Mouse (Mus musculus) heart, embryonic 10.5 days (tissue): ENCODE data around the gene Fam19a2. TPM values are rescaled to one million over a fixed set of nuclear protein-coding genes. Genes with fewer than 3 reads are reported as not detected.

ENCODE experiments used
- DNase-seq: peaks from one replicate; pipeline ENCODE4 v3.0.0-alpha.2; 2017; ENCODE audit warnings: low spot score
- H3K27ac ChIP-seq: fragments of 300-500 bp; sonication (generic); 2 replicates; pipeline ENCODE4 v1.5.1; 2016; ENCODE audit warnings: mild to moderate bottlenecking
- H3K27me3 ChIP-seq: fragments of 300-500 bp; sonication (generic); 2 replicates; pipeline ENCODE4 v1.6.1; 2016; ENCODE audit warnings: mild to moderate bottlenecking; ENCODE audit not compliant: poor library complexity, insufficient read depth, severe bottlenecking
- H3K36me3 ChIP-seq: fragments of 300-500 bp; sonication (generic); 2 replicates; pipeline ENCODE4 v1.6.1; 2016; ENCODE audit warnings: mild to moderate bottlenecking, moderate library complexity
- H3K4me1 ChIP-seq: fragments of 300-500 bp; sonication (generic); 2 replicates; pipeline ENCODE4 v1.6.1; 2016; ENCODE audit warnings: mild to moderate bottlenecking
- H3K4me3 ChIP-seq: fragments of 300-500 bp; sonication (generic); 2 replicates; pipeline ENCODE4 v1.5.1; 2016; ENCODE audit warnings: mild to moderate bottlenecking, moderate library complexity
- H3K9me3 ChIP-seq: fragments of 300-500 bp; sonication (generic); 2 replicates; pipeline ENCODE4 v1.6.1; 2016; ENCODE audit warnings: mild to moderate bottlenecking, moderate library complexity
- WGBS: fragments of 180-500 bp; shearing (Covaris S2); methylation state at CpG from one replicate; pipeline ENCODE4 v1.1.7; 2016; 5-methylcytosine and 5-hydroxymethylcytosine counted together
- polyA plus RNA-seq: library from polyadenylated mRNA; unstranded; fragments of >200 nt; fragmentation: Nextera tagmentation; extraction: Ambion mirVana; gene quantifications from 2 replicates; pipeline ENCODE4 v1.2.1, GENCODE M21; 2016

Fam19a2 gene
- polyA plus RNA-seq, 1 experiment from 2014 or later: 0.72 TPM

DNA sequence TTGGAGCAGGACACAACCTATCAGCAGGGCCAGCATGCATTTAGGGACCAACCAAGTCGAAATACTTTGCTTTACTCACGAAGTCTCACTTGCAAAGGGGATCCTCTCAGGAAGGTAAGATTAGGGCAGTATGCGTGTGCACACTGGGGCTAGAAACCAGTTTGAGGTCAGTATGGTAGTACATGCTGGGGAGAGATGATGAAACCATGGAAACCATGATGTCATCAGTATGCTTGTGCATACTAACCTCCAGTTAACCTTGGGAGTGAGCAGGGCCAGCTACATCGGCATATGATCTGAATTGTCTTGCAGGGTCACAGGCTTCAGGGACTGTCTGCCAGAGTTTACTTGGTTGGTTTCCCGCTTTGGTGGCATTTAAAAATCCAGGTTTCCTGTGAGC, 77.5 kb downstream of the Fam19a2 start:
- Histone ChIP-seq H3K27me3 (no peaks in the 10 kb centered on the region), H3K4me3 (no peak overlapping the region), H3K36me3 (no peaks in the 10 kb centered on the region), H3K4me1 (no peaks in the 10 kb centered on the region), H3K27ac (no peak overlapping the region), H3K9me3 (no peaks in the 10 kb centered on the region)
- 66% methylated on average over 5 of the region's 5 CpGs for WGBS
- DNase-seq: no peak

DNA sequence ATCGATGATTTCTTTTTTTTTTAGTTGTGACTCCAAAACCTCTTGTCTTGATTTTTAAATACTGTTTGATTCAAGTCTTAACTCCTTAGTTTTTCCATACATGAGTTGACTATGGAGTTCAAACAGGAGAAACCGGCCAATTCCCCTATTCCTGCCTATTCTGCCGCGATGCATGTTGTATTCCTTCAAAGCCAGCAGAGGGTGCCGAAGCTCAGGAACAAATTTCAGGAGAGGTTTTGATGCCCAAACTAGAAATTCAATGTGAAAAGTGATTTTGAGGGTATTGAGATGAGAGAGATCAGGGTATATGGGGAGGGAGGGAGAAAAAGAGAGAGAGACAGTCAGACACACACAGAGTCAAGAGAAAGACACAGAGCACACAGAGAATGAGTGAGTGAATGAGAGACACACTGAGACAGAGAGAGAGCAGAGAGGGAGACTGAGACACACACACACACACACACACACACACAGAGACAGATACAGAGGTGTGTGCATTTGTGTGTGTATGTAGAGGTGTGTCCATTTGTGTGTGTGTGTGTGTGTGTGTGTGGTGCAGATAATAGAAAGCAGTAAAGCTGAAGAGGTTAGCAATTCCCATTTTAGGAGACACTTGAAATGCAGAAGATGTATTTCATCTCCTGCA, 78.9 kb downstream of the Fam19a2 start:
- Histone ChIP-seq H3K27me3 (no peaks in the 10 kb centered on the region), H3K9me3 (no peaks in the 10 kb centered on the region), H3K4me1 (no peaks in the 10 kb centered on the region), H3K27ac (no peak overlapping the region), H3K36me3 (no peaks in the 10 kb centered on the region), H3K4me3 (no peak overlapping the region)
- DNase-seq: no peak
- 23% methylated on average over 5 of the region's 5 CpGs for WGBS

DNA sequence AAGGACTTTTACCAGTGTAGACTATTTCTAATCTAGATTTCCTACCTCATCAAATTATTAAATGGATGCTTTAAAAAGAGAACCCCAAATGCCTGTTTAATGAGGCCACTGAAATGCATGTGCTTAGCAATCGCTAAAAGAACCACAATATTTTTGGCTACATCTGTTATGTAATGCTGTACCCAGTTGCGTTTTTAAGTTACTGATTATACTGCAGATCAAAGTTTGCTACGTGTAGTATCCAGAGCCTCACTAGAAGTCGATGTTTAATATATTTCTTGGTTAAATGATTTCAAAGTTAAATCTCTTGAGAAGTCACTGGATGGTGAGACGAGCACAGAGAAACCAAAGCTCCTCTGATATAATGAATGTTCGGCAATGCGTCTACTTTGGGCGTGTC, 82.5 kb downstream of the Fam19a2 start:
- Histone ChIP-seq H3K4me1 (no peaks in the 10 kb centered on the region), H3K27me3 (no peaks in the 10 kb centered on the region), H3K9me3 (no peaks in the 10 kb centered on the region), H3K27ac (no peak overlapping the region), H3K36me3 (no peaks in the 10 kb centered on the region), H3K4me3 (no peak overlapping the region)
- 90% methylated on average over 8 of the region's 8 CpGs for WGBS
- DNase-seq: no peak

DNA sequence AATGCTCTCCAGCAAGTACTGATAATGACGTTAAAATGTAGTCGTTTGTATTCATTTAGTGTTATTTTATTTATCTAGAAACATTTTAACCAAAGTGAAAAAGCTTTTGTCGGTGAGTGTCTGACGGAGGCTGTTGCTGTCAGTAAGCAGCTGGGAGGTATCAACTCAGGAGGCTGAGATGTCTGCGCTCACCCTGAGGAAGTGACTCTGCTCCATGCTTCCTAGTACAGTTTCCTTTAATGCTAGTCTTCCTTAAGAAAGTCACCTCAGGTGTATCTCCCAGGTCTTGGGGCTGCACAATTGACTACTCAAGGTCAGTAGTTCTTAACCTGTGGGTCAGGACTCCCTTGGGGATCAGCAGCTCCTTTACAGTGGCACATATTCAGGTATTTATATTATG, 89.9 kb downstream of the Fam19a2 start:
- Histone ChIP-seq H3K36me3 (no peaks in the 10 kb centered on the region), H3K4me1 (no peaks in the 10 kb centered on the region), H3K27ac (no peak overlapping the region), H3K9me3 (no peaks in the 10 kb centered on the region), H3K27me3 (no peaks in the 10 kb centered on the region), H3K4me3 (no peak overlapping the region)
- DNase-seq: no peak
- 52% methylated on average over 5 of the region's 5 CpGs for WGBS

DNA sequence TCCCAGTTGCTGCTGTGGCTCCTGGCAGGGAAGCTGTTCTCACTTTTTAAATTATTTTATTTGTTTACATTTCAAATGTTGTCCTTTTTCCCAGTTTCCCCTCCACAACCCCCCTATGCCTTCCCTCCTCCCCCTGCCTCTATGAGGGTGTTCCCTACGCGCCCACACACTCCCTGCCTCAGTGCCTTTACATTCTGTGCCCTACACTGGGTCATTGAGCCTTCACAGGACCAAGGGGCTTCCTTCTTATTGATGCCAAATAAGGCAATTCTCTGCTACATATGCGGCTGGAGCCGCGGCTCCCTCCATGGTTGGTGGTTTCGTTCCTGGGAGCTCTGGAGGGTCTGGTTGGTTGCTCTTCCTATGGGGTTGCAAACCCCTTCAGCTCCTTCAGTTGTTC, 93.2 kb downstream of the Fam19a2 start:
- DNase-seq: no peak
- H3K36me3 ChIP-seq: no peaks in the 10 kb centered on the region
- H3K27ac ChIP-seq: no peak overlapping the region
- H3K9me3 ChIP-seq: no peaks in the 10 kb centered on the region
- no peaks in the 10 kb centered on the region; the same call in 1 of the 2 replicates for H3K4me1 ChIP-seq
- 70% methylated on average over 6 of the region's 6 CpGs for WGBS
- no peaks in the 10 kb centered on the region for H3K27me3 ChIP-seq
- H3K4me3 ChIP-seq: no peak overlapping the region

DNA sequence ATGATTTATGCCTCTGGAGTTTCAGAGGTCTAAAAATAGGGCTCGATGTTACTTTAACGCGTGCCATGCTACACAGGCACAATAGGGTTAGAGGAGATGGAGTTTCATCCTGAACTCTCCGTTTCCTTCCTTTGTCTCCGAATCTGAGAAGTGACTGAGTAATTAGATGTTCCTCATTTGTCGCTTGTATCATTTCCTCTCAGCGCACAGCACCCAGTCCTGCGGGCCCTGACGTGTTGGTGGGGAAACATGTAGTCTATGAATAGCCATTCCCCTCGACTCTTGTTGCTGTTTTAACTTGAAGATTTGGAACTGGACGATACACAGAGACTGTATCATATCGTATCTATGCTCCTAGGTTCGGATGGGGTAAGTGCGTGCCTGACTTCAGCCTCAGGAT, 96.7 kb downstream of the Fam19a2 start:
- WGBS: 60% methylated on average over 14 of the region's 14 CpGs
- no peak overlapping the region for H3K4me3 ChIP-seq
- H3K9me3 ChIP-seq: no peaks in the 10 kb centered on the region
- no peak for DNase-seq
- H3K36me3 ChIP-seq: no peaks in the 10 kb centered on the region
- no peaks in the 10 kb centered on the region for H3K27me3 ChIP-seq
- H3K27ac ChIP-seq: no peak overlapping the region
- H3K4me1 ChIP-seq: no peaks in the 10 kb centered on the region; the same call in 1 of the 2 replicates

DNA sequence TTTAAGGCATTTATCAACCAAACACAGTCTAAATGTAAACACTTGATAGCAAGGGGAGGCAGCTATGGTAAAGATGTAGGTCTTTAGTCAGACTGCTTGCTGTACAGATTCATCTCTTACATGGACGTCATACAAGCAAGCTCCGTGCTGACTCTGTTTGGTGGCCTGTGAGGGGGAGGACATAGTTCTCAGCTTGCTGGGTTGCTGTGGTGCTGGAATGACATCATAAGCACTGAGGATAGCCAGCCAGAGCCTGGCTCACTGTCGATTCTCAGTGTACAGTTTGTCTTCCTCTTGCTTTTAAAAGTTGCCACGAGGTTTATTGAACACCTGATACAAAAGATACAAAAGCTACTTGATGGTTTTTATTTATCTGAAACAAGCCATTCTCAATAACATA, 100.8 kb downstream of the Fam19a2 start:
- no peaks in the 10 kb centered on the region for H3K36me3 ChIP-seq
- H3K9me3 ChIP-seq: no peaks in the 10 kb centered on the region
- H3K27me3 ChIP-seq: no peaks in the 10 kb centered on the region
- no peak overlapping the region for H3K27ac ChIP-seq
- no peak overlapping the region for H3K4me3 ChIP-seq
- DNase-seq: no peak
- H3K4me1 ChIP-seq: no peaks in the 10 kb centered on the region; the same call in 1 of the 2 replicates
- 63% methylated on average over 4 of the region's 4 CpGs for WGBS

DNA sequence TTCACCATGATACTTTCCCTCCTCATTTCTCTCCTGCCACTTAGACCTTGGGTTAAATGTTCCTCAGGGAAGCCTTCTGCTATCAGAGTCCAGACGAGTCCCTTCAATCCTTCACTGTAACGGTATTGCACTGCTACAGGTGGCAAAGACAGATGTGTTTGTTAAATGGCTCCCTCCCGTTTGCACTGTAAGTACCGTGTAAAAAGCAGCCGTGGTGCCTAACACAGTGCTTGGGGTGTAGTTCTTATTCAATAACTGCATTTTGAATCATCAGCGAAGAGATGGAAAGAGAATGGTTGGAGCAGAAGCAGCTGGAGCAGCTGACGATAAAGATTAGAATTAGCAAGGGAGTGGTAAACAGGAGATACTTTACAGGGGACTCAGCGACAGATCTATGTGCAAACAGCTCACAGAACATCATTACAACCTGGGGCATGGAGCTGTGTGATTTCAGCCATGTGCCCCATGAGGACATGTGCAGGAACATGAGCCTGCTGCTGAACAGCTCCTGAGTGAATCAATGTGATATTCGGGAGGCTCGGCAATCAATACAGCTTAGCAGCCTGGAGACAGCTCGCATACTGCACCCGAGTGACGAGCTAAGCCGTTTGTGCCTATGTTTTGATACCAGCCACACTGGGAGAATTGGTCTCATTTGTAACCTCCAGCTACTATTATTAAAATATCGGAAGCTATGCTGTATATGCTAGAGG, 103.5 kb downstream of the Fam19a2 start:
- Histone ChIP-seq H3K4me3 (no peak overlapping the region), H3K9me3 (no peaks in the 10 kb centered on the region), H3K4me1 (no peaks in the 10 kb centered on the region), H3K27me3 (no peaks in the 10 kb centered on the region), H3K27ac (no peak overlapping the region), H3K36me3 (no peaks in the 10 kb centered on the region)
- no peak for DNase-seq
- WGBS: 80% methylated on average over 15 of the region's 15 CpGs

DNA sequence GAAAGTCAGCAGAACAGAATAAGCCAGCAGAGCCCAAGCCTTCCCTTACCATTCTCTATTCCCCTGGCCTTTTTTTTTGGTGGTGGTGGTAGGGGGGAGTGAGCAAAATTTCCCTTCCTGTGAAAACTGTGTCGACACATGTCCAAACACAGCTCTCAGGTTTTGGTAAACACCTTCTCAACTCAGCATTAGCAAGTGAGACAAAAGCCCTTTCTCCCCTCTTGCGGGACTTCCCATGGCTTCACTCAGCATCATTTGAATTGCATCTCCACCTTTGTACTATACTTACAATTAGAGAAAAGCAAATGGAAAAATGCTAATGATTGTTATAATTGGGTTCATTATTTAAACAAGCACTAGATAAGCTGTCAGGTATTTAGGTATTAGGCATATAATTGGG, 119.5 kb downstream of the Fam19a2 start:
- WGBS: 58% methylated on average over 2 of the region's 2 CpGs
- Histone ChIP-seq H3K9me3 (no peaks in the 10 kb centered on the region), H3K27ac (no peak overlapping the region), H3K4me1 (no peaks in the 10 kb centered on the region), H3K27me3 (no peaks in the 10 kb centered on the region), H3K36me3 (no peaks in the 10 kb centered on the region), H3K4me3 (no peak overlapping the region)
- no peak for DNase-seq

DNA sequence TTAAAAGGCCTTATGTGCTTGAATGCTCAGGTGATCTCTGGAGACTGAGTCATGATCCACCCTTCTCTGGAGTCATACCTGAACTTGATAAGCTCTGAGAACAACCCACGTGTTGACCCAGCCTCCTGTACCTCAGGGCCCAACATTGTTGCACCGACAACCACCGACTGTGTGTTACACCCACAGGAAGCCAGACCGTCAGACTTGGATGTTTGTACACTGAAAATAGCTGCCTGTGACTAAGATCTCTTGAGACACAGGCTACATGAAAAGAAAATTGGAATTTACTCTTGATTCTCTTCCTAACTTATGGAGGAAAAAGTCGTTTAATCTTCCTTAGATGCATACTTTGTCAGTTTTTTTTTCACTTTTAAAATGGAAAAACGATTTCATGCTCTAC, 121.8 kb downstream of the Fam19a2 start:
- no peaks in the 10 kb centered on the region for H3K9me3 ChIP-seq
- H3K4me3 ChIP-seq: no peak overlapping the region
- no peak for DNase-seq
- H3K27ac ChIP-seq: no peak overlapping the region
- WGBS: 72% methylated on average over 6 of the region's 6 CpGs
- H3K4me1 ChIP-seq: no peaks in the 10 kb centered on the region
- no peaks in the 10 kb centered on the region for H3K27me3 ChIP-seq
- H3K36me3 ChIP-seq: no peaks in the 10 kb centered on the region

DNA sequence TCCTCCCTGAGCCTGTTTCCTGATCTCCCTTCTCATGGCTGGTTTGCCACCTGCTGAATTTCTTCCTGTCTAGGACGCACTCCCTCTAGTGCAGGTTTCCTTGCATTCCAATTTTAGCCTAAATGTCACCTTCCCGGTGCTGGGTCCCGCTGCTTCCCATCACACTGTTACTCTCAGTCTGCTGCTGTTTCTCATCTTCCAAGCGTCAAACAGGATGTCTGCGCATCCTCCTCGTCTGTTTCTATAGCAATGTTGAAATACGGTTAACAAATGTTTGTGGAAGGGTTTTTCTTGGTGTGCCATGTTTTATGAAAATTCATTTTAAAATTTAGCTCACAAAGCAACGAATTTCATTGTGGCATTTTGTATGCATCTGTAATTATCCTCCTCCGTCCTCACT, 131.6 kb downstream of the Fam19a2 start:
- H3K36me3 ChIP-seq: no peaks in the 10 kb centered on the region
- WGBS: 56% methylated on average over 9 of the region's 9 CpGs
- no peaks in the 10 kb centered on the region for H3K27me3 ChIP-seq
- no peak overlapping the region for H3K4me3 ChIP-seq
- no peak overlapping the region for H3K27ac ChIP-seq
- no peak for DNase-seq
- H3K9me3 ChIP-seq: no peaks in the 10 kb centered on the region
- no peaks in the 10 kb centered on the region for H3K4me1 ChIP-seq

DNA sequence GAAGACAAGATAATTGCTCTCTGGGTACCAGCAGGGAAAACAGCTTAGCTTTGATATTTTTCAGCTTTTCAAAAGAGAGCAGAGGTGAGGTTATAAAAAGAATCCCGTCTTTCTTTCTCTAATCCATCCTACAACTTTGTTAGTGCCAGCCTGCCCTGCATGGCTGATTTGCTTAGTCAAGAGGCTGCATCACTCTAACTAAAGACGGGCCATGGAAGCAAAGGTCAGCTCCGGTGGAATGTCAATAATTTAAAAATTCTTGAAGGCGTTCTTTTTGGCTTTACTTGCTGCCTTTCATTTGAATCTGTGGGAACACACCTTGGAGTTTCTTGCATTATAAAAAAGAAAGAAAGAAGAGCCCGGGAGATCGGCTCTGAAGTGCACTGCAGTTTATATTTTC, 134.3 kb downstream of the Fam19a2 start:
- Histone ChIP-seq H3K4me3 (no peak overlapping the region), H3K27me3 (no peaks in the 10 kb centered on the region), H3K9me3 (no peaks in the 10 kb centered on the region), H3K4me1 (no peaks in the 10 kb centered on the region), H3K27ac (no peak overlapping the region), H3K36me3 (no peaks in the 10 kb centered on the region)
- WGBS: 75% methylated on average over 6 of the region's 6 CpGs
- DNase-seq: no peak

DNA sequence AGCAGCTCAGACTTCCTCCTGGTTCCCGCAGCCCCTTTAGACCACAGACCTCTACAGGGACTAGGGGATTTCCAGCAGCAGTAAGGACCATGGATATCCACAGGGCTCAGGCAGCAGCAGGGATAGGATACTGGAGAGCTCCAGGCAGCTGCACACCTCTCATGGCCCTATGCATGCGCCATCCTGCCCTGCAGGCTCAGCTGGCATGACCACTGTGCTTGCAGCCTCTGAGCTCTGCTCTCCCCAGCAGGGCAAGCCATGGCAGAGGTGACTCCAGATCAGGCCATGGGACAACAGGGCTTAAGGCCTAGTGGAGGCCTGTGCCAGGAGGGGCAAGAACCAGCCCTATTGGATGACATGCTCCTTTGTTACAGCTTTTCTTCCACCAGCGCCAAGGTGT, 137.4 kb downstream of the Fam19a2 start:
- Histone ChIP-seq H3K27ac (no peak overlapping the region), H3K9me3 (no peaks in the 10 kb centered on the region), H3K27me3 (no peaks in the 10 kb centered on the region), H3K4me1 (no peaks in the 10 kb centered on the region), H3K36me3 (no peaks in the 10 kb centered on the region), H3K4me3 (no peak overlapping the region)
- 81% methylated on average over 3 of the region's 3 CpGs for WGBS
- DNase-seq: no peak

DNA sequence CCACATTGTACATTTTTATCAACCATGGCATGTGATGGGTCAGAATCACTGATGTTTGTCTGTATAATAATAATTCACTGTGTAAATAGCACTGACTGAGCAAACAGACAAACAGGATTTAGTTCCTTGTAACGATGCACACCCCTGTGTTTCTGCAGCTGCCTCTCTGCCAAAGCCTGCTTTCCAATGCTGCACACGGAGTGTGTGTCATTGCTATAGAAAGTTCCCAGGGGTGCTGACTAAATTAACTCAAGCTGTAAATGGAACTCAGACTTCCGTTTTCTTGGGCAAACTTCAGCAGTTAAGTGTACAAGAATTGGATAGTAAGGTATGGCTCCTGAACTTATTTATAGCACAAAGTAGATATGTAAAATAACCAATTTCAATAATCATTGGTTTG, 138.7 kb downstream of the Fam19a2 start:
- H3K27me3 ChIP-seq: no peaks in the 10 kb centered on the region
- 73% methylated on average over 3 of the region's 3 CpGs for WGBS
- H3K36me3 ChIP-seq: no peaks in the 10 kb centered on the region
- H3K4me1 ChIP-seq: no peaks in the 10 kb centered on the region
- H3K4me3 ChIP-seq: no peak overlapping the region
- no peak for DNase-seq
- H3K9me3 ChIP-seq: no peaks in the 10 kb centered on the region
- no peak overlapping the region for H3K27ac ChIP-seq
